Mouse (Mus musculus): Measurements from ENCODE around the gene Lrrc4c.

DNA sequence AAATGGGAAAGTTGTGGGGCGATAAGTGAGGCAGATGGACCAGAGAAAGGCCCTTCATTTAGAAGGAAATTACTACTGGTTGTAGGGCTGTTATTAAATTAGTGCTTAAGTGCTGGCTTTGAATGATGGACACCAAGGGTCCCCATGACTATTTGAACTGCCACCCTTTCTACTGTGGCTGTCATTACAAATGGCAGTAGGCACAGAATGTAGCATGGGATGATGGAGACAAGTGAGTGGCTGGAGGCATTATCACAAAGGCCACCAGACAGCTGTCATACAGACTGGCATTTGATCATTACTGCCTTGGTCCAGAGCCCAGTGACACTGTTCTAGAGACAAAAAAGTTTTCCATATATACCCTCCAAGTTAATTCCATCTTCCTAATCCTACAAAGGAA is 1000.6 kb downstream of the Lrrc4c start:
- TF ChIP-seq POLR2A (IDR thresholded peaks at IDR 0.05; ENCODE audit: borderline replicate concordance, low read depth, low read length) (no peak), CTCF (IDR thresholded peaks at IDR 0.05; ENCODE audit: low read depth, low read length) (no peak)

Data from bone marrow macrophage, adult 2 months (primary cell).